Mouse (Mus musculus): Measurements from ENCODE around the gene Arhgdig. TPM values are rescaled to one million over a fixed set of nuclear protein-coding genes. Genes with fewer than 3 reads are reported as not detected.

Gene Arhgdig
- polyA plus RNA-seq, 1 experiment from 2014 or later: 69.2 TPM

GRCm38 (mm10) chr17:26221508-26221907 lies 13.9 kb upstream of the Arhgdig start:
- H3K9ac ChIP-seq (replicated peaks; ENCODE audit: low read depth, low read length): no peak overlapping the region
- no peaks in the 10 kb centered on the region for H3K36me3 ChIP-seq (ENCODE audit: control insufficient read depth, insufficient read depth)
- no peak overlapping the region for H3K4me3 ChIP-seq (replicated peaks; ENCODE audit: low read length)
- no peak overlapping the region for H3K27ac ChIP-seq (ENCODE audit: low read length)
- no peaks in the 10 kb centered on the region for H3K27me3 ChIP-seq (replicated peaks; ENCODE audit: control insufficient read depth, insufficient read depth, low read length)
- no peaks in the 10 kb centered on the region for H3K4me1 ChIP-seq (replicated peaks; ENCODE audit: control insufficient read depth, insufficient read depth, low read length)
- WGBS: 69% methylated on average over 2 of the region's 2 CpGs
- no peaks in the 10 kb centered on the region for H3K9me3 ChIP-seq (ENCODE audit: control insufficient read depth, low read length)
- ATAC-seq: no peak
- H3K4me2 ChIP-seq (ENCODE audit: low read length): no peak overlapping the region

- WGBS: 89% methylated on average over 11 of the region's 11 CpGs
- H3K4me1 ChIP-seq (replicated peaks; ENCODE audit: control insufficient read depth, insufficient read depth, low read length): no peaks in the 10 kb centered on the region
- H3K4me3 ChIP-seq (replicated peaks; ENCODE audit: low read length): no peak overlapping the region
- no peaks in the 10 kb centered on the region for H3K27me3 ChIP-seq (replicated peaks; ENCODE audit: control insufficient read depth, insufficient read depth, low read length)
- no peaks in the 10 kb centered on the region for H3K36me3 ChIP-seq (ENCODE audit: control insufficient read depth, insufficient read depth)
- no peak overlapping the region for H3K9ac ChIP-seq (replicated peaks; ENCODE audit: low read depth, low read length)
- no peak overlapping the region for H3K27ac ChIP-seq (ENCODE audit: low read length)
- no peak for ATAC-seq
- H3K4me2 ChIP-seq (ENCODE audit: low read length): no peak overlapping the region
- H3K9me3 ChIP-seq (ENCODE audit: control insufficient read depth, low read length): no peaks in the 10 kb centered on the region
Measured at GRCm38 (mm10) chr17:26212681-26213080, 5.1 kb upstream of the Arhgdig start.

- 93% methylated on average over 7 of the region's 7 CpGs for WGBS
- no peaks in the 10 kb centered on the region for H3K36me3 ChIP-seq (ENCODE audit: control insufficient read depth, insufficient read depth)
- no peak overlapping the region for H3K4me3 ChIP-seq (replicated peaks; ENCODE audit: low read length)
- H3K4me2 ChIP-seq (ENCODE audit: low read length): no peak overlapping the region
- no peaks in the 10 kb centered on the region for H3K9me3 ChIP-seq (ENCODE audit: control insufficient read depth, low read length)
- H3K9ac ChIP-seq (replicated peaks; ENCODE audit: low read depth, low read length): no peak overlapping the region
- H3K27ac ChIP-seq (ENCODE audit: low read length): no peak overlapping the region
- H3K4me1 ChIP-seq (replicated peaks; ENCODE audit: control insufficient read depth, insufficient read depth, low read length): no peaks in the 10 kb centered on the region
- ATAC-seq: no peak
- H3K27me3 ChIP-seq (replicated peaks; ENCODE audit: control insufficient read depth, insufficient read depth, low read length): no peaks in the 10 kb centered on the region
Measured at GRCm38 (mm10) chr17:26212241-26212640, 4.7 kb upstream of the Arhgdig start.

GRCm38 (mm10) chr17:26206392-26206791 lies 1.2 kb downstream of the Arhgdig start:
- ATAC-seq: no peak
- H3K9me3 ChIP-seq (ENCODE audit: control insufficient read depth, low read length): no peaks in the 10 kb centered on the region
- no peaks in the 10 kb centered on the region for H3K36me3 ChIP-seq (ENCODE audit: control insufficient read depth, insufficient read depth)
- peaks cover 10% of the 10 kb centered on the region for H3K4me1 ChIP-seq (replicated peaks; ENCODE audit: control insufficient read depth, insufficient read depth, low read length)
- H3K4me2 ChIP-seq (ENCODE audit: low read length): no peak overlapping the region
- WGBS: 60% methylated on average over 1 of the region's 1 CpGs
- no peak overlapping the region for H3K27ac ChIP-seq (ENCODE audit: low read length)
- H3K4me3 ChIP-seq (replicated peaks; ENCODE audit: low read length): no peak overlapping the region
- H3K9ac ChIP-seq (replicated peaks; ENCODE audit: low read depth, low read length): no peak overlapping the region
- H3K27me3 ChIP-seq (replicated peaks; ENCODE audit: control insufficient read depth, insufficient read depth, low read length): peaks cover 23% of the 10 kb centered on the region

- H3K36me3 ChIP-seq (ENCODE audit: control insufficient read depth, insufficient read depth): no peaks in the 10 kb centered on the region
- H3K27me3 ChIP-seq (replicated peaks; ENCODE audit: control insufficient read depth, insufficient read depth, low read length): peaks cover 29% of the 10 kb centered on the region
- H3K9me3 ChIP-seq (ENCODE audit: control insufficient read depth, low read length): no peaks in the 10 kb centered on the region
- H3K9ac ChIP-seq (replicated peaks; ENCODE audit: low read depth, low read length): no peak overlapping the region
- no peak overlapping the region for H3K4me3 ChIP-seq (replicated peaks; ENCODE audit: low read length)
- peaks cover 17% of the 10 kb centered on the region for H3K4me1 ChIP-seq (replicated peaks; ENCODE audit: control insufficient read depth, insufficient read depth, low read length)
- ATAC-seq: no peak
- H3K27ac ChIP-seq (ENCODE audit: low read length): no peak overlapping the region
- no peak overlapping the region for H3K4me2 ChIP-seq (ENCODE audit: low read length)
- 25% methylated on average over 11 of the region's 11 CpGs for WGBS
Measured at GRCm38 (mm10) chr17:26204766-26205165, 2.8 kb downstream of the Arhgdig start.

GRCm38 (mm10) chr17:26203321-26203811 lies 4.2 kb downstream of the Arhgdig start:
- ATAC-seq: peak; percentile 52
- H3K27ac ChIP-seq (ENCODE audit: low read length): no peak overlapping the region
- peak overlapping the region; percentile 48 for H3K4me3 ChIP-seq (replicated peaks; ENCODE audit: low read length)
- peaks cover 30% of the 10 kb centered on the region for H3K27me3 ChIP-seq (replicated peaks; ENCODE audit: control insufficient read depth, insufficient read depth, low read length)
- peak overlapping the region; percentile 12; the same call in 1 of the 2 replicates for H3K9ac ChIP-seq (replicated peaks; ENCODE audit: low read depth, low read length)
- WGBS: 2% methylated on average over 30 of the region's 30 CpGs
- H3K36me3 ChIP-seq (ENCODE audit: control insufficient read depth, insufficient read depth): no peaks in the 10 kb centered on the region
- H3K9me3 ChIP-seq (ENCODE audit: control insufficient read depth, low read length): no peaks in the 10 kb centered on the region
- peak overlapping the region; percentile 81 for H3K4me2 ChIP-seq (ENCODE audit: low read length)
- H3K4me1 ChIP-seq (replicated peaks; ENCODE audit: control insufficient read depth, insufficient read depth, low read length): peaks cover 17% of the 10 kb centered on the region

- 0 out of 2 replicates have a peak, but pooled peaks cover 2% of the 10 kb centered on the region for H3K36me3 ChIP-seq (ENCODE audit: control insufficient read depth, insufficient read depth)
- no peak for ATAC-seq
- H3K4me2 ChIP-seq (ENCODE audit: low read length): peak within 1 kb of the TSS; percentile 81
- 4% methylated on average over 21 of the region's 22 CpGs for WGBS
- H3K27ac ChIP-seq (ENCODE audit: low read length): no peak within 1 kb of the TSS
- H3K9me3 ChIP-seq (ENCODE audit: control insufficient read depth, low read length): no peaks in the 10 kb centered on the region
- H3K9ac ChIP-seq (replicated peaks; ENCODE audit: low read depth, low read length): peak within 1 kb of the TSS; percentile 12; the same call in 1 of the 2 replicates
- H3K4me1 ChIP-seq (replicated peaks; ENCODE audit: control insufficient read depth, insufficient read depth, low read length): peaks cover 17% of the 10 kb centered on the region
- H3K27me3 ChIP-seq (replicated peaks; ENCODE audit: control insufficient read depth, insufficient read depth, low read length): peaks cover 30% of the 10 kb centered on the region
- H3K4me3 ChIP-seq (replicated peaks; ENCODE audit: low read length): peak within 1 kb of the TSS; percentile 48
Measured at GRCm38 (mm10) chr17:26202737-26203136, 4.8 kb downstream of the Arhgdig start, which contains the start of gene Rgs11. Gene Rgs11 (plus strand): TSS chr17:26202951.

- H3K27me3 ChIP-seq (replicated peaks; ENCODE audit: control insufficient read depth, insufficient read depth, low read length): peaks cover 30% of the 10 kb centered on the region
- no peak overlapping the region for H3K4me2 ChIP-seq (ENCODE audit: low read length)
Measured at GRCm38 (mm10) chr17:26201998-26202397, 5.6 kb downstream of the Arhgdig start.

GRCm38 (mm10) chr17:26200831-26201705 lies 6.5 kb downstream of the Arhgdig start:
- H3K4me3 ChIP-seq (replicated peaks; ENCODE audit: low read length): peak overlapping the region; percentile 58
- H3K9me3 ChIP-seq (ENCODE audit: control insufficient read depth, low read length): no peaks in the 10 kb centered on the region
- WGBS: under 1% methylated on average over 86 of the region's 92 CpGs
- peak overlapping the region; percentile 91 for H3K4me2 ChIP-seq (ENCODE audit: low read length)
- peaks cover 17% of the 10 kb centered on the region for H3K4me1 ChIP-seq (replicated peaks; ENCODE audit: control insufficient read depth, insufficient read depth, low read length)
- peak; percentile 55; the same call in 1 of the 2 replicates for ATAC-seq
- peaks cover 4% of the 10 kb centered on the region; the same call in 1 of the 2 replicates for H3K36me3 ChIP-seq (ENCODE audit: control insufficient read depth, insufficient read depth)
- peaks cover 30% of the 10 kb centered on the region for H3K27me3 ChIP-seq (replicated peaks; ENCODE audit: control insufficient read depth, insufficient read depth, low read length)
- peak overlapping the region; percentile 69 for H3K9ac ChIP-seq (replicated peaks; ENCODE audit: low read depth, low read length)
- no peak overlapping the region for H3K27ac ChIP-seq (ENCODE audit: low read length)

More at GRCm38 (mm10) chr17:26201998-26202397, 5.6 kb downstream of the Arhgdig start:
- Histone ChIP-seq H3K36me3 (ENCODE audit: control insufficient read depth, insufficient read depth) (0 out of 2 replicates have a peak, but pooled peaks cover 4% of the 10 kb centered on the region), H3K27ac (ENCODE audit: low read length) (no peak overlapping the region), H3K9ac (replicated peaks; ENCODE audit: low read depth, low read length) (no peak overlapping the region), H3K9me3 (ENCODE audit: control insufficient read depth, low read length) (no peaks in the 10 kb centered on the region), H3K4me1 (replicated peaks; ENCODE audit: control insufficient read depth, insufficient read depth, low read length) (peaks cover 17% of the 10 kb centered on the region), H3K4me3 (replicated peaks; ENCODE audit: low read length) (no peak overlapping the region)
- ATAC-seq: no peak
